22 mouse cellular contexts compared by ENCODE assay signal in genomic region chr2:115947714-115948226, GRCm38 (mm10).
DNase-seq lines count a peak whose midpoint lies in the region; ATAC-seq lines count a peak whose summit lies in the region.
"Had no signal": no experiment of that assay in that cellular context is flagged by ENCODE, and none has a peak within 500 bp of the region (broad histone marks: within the 10 kb centered on the region; RNA-seq: fewer than 3 reads in every experiment).

No protein-coding gene starts in this region.

- DNase-seq in heart, adult 8-10 months (ENCODE audit: low spot score), result no peak
- DNase-seq in NIH3T3 (ENCODE audit: low read depth), result peak; percentile 14
- DNase-seq in embryonic facial prominence, embryonic 14.5 days (ENCODE audit: low spot score), result peak; percentile 51
- DNase-seq in cerebellum, adult 11 months, result no peak
- no peak for DNase-seq in gastrocnemius, postnatal 4 days (ENCODE audit: low spot score in 2 of 2)
- DNase-seq: adrenal gland, postnatal 25 days; cerebellum, adult 18-20 months; gastrocnemius, postnatal 14 days; layer of hippocampus, adult 9-11 months; thymus, postnatal 14 days had no signal

- H3K9me3 ChIP-seq in heart, embryonic 12.5 days (replicated peaks), result no peaks in the 10 kb centered on the region
- no peaks in the 10 kb centered on the region for H3K9me3 ChIP-seq in hindbrain, embryonic 15.5 days
- H3K9me3 ChIP-seq in hindbrain, embryonic 16.5 days (ENCODE audit: control insufficient read depth, low read length), result no peaks in the 10 kb centered on the region
- H3K9me3 ChIP-seq in embryonic facial prominence, embryonic 14.5 days (ENCODE audit: control insufficient read depth, low read length), result no peaks in the 10 kb centered on the region
- H3K9me3 ChIP-seq: embryonic facial prominence, embryonic 12.5 days; limb, embryonic 15.5 days; liver, embryonic 15.5 days; midbrain, embryonic 12.5 days; neural tube, embryonic 15.5 days had no signal

- H3K9ac ChIP-seq in heart, embryonic 12.5 days, result no peak overlapping the region
- H3K9ac ChIP-seq in hindbrain, embryonic 15.5 days, result no peak overlapping the region
- no peak overlapping the region for H3K9ac ChIP-seq in hindbrain, embryonic 16.5 days (ENCODE audit: low read depth, low read length)
- H3K9ac ChIP-seq in embryonic facial prominence, embryonic 14.5 days (ENCODE audit: low read depth, low read length), result no peak overlapping the region
- H3K9ac ChIP-seq: embryonic facial prominence, embryonic 12.5 days; limb, embryonic 15.5 days; liver, embryonic 15.5 days; midbrain, embryonic 12.5 days; neural tube, embryonic 15.5 days had no signal

- 26% methylated on average over 7 of the region's 7 CpGs for WGBS in heart, embryonic 12.5 days
- WGBS in hindbrain, embryonic 15.5 days, result 45% methylated on average over 7 of the region's 7 CpGs
- 40% methylated on average over 7 of the region's 7 CpGs for WGBS in hindbrain, embryonic 16.5 days
- WGBS in embryonic facial prominence, embryonic 14.5 days, result 16% methylated on average over 7 of the region's 7 CpGs

- peak overlapping the region; percentile 21 for H3K27ac ChIP-seq in heart, embryonic 12.5 days (ENCODE audit: poor library complexity, severe bottlenecking)
- 0 out of 2 replicates have a peak overlapping the region, but pooled peaks have one; percentile 39 for H3K27ac ChIP-seq in hindbrain, embryonic 15.5 days (replicated peaks)
- no peak overlapping the region for H3K27ac ChIP-seq in hindbrain, embryonic 16.5 days (ENCODE audit: low read depth, low read length)
- no peak overlapping the region for H3K27ac ChIP-seq in embryonic facial prominence, embryonic 14.5 days (replicated peaks; ENCODE audit: low read depth, low read length)
- H3K27ac ChIP-seq: embryonic facial prominence, embryonic 12.5 days; limb, embryonic 15.5 days; liver, embryonic 15.5 days; midbrain, embryonic 12.5 days; neural tube, embryonic 15.5 days had no signal

- no peak overlapping the region for H3K4me3 ChIP-seq in heart, embryonic 12.5 days
- no peak overlapping the region for H3K4me3 ChIP-seq in hindbrain, embryonic 15.5 days
- H3K4me3 ChIP-seq in hindbrain, embryonic 16.5 days (ENCODE audit: low read length), result no peak overlapping the region
- H3K4me3 ChIP-seq in embryonic facial prominence, embryonic 14.5 days (ENCODE audit: low read depth, low read length), result no peak overlapping the region
- H3K4me3 ChIP-seq: embryonic facial prominence, embryonic 12.5 days; limb, embryonic 15.5 days; liver, embryonic 15.5 days; midbrain, embryonic 12.5 days; neural tube, embryonic 15.5 days had no signal

- no peak overlapping the region for H3K4me2 ChIP-seq in heart, embryonic 12.5 days
- H3K4me2 ChIP-seq in hindbrain, embryonic 15.5 days, result no peak overlapping the region
- H3K4me2 ChIP-seq in hindbrain, embryonic 16.5 days (ENCODE audit: low read length), result no peak overlapping the region
- H3K4me2 ChIP-seq in embryonic facial prominence, embryonic 14.5 days (ENCODE audit: low read depth, low read length), result no peak overlapping the region
- H3K4me2 ChIP-seq: embryonic facial prominence, embryonic 12.5 days; heart, embryonic 11.5 days; limb, embryonic 15.5 days; liver, embryonic 15.5 days; midbrain, embryonic 12.5 days; neural tube, embryonic 15.5 days had no signal

- peaks cover 39% of the 10 kb centered on the region for H3K36me3 ChIP-seq in heart, embryonic 12.5 days
- no peaks in the 10 kb centered on the region for H3K36me3 ChIP-seq in hindbrain, embryonic 15.5 days
- H3K36me3 ChIP-seq in hindbrain, embryonic 16.5 days (ENCODE audit: control insufficient read depth, insufficient read depth, low read length), result no peaks in the 10 kb centered on the region
- no peaks in the 10 kb centered on the region for H3K36me3 ChIP-seq in embryonic facial prominence, embryonic 14.5 days (ENCODE audit: control insufficient read depth, insufficient read depth, low read length)
- H3K36me3 ChIP-seq: embryonic facial prominence, embryonic 12.5 days; limb, embryonic 15.5 days; liver, embryonic 15.5 days; neural tube, embryonic 15.5 days had no signal

- peaks cover 36% of the 10 kb centered on the region for H3K4me1 ChIP-seq in heart, embryonic 12.5 days (replicated peaks)
- no peaks in the 10 kb centered on the region for H3K4me1 ChIP-seq in hindbrain, embryonic 15.5 days (replicated peaks)
- H3K4me1 ChIP-seq in hindbrain, embryonic 16.5 days (ENCODE audit: control insufficient read depth, insufficient read depth, low read depth, low read length), result no peaks in the 10 kb centered on the region
- peaks cover 6% of the 10 kb centered on the region; the same call in 1 of the 2 replicates for H3K4me1 ChIP-seq in embryonic facial prominence, embryonic 14.5 days (ENCODE audit: control insufficient read depth, insufficient read depth, low read length)
- H3K4me1 ChIP-seq: limb, embryonic 15.5 days; liver, embryonic 15.5 days; midbrain, embryonic 12.5 days had no signal

- ATAC-seq in heart, embryonic 12.5 days (ENCODE audit: insufficient number of reproducible peaks, low FRiP score), result no peak
- ATAC-seq in hindbrain, embryonic 15.5 days (ENCODE audit: low FRiP score, low read depth), result no peak
- ATAC-seq in hindbrain, embryonic 16.5 days, result no peak
- peak; percentile 66; the same call in 1 of the 2 replicates for ATAC-seq in embryonic facial prominence, embryonic 14.5 days (ENCODE audit: low read depth)
- ATAC-seq: intestine, embryonic 16.5 days; lung, postnatal 0 days; Patski had no signal

- no peaks in the 10 kb centered on the region for H3K27me3 ChIP-seq in heart, embryonic 12.5 days (replicated peaks)
- no peaks in the 10 kb centered on the region for H3K27me3 ChIP-seq in hindbrain, embryonic 15.5 days
- H3K27me3 ChIP-seq in hindbrain, embryonic 16.5 days (replicated peaks; ENCODE audit: control insufficient read depth, insufficient read depth, low read length), result no peaks in the 10 kb centered on the region
- no peaks in the 10 kb centered on the region for H3K27me3 ChIP-seq in embryonic facial prominence, embryonic 14.5 days (replicated peaks; ENCODE audit: control insufficient read depth, insufficient read depth, low read length)
- H3K27me3 ChIP-seq: embryonic facial prominence, embryonic 12.5 days; limb, embryonic 15.5 days; liver, embryonic 15.5 days; midbrain, embryonic 12.5 days; neural tube, embryonic 15.5 days; Patski had no signal

Comparison
In these comparisons a context has a peak if more than half of its experiments do, and no peak if none do; other contexts are left out.
1. H3K27ac ChIP-seq: peak in heart, embryonic 12.5 days (single experiment) and hindbrain, embryonic 15.5 days (single experiment); none in hindbrain, embryonic 16.5 days (single experiment) and embryonic facial prominence, embryonic 14.5 days (single experiment).
2. DNase-seq: peak in NIH3T3 (single experiment) and embryonic facial prominence, embryonic 14.5 days (single experiment); none in heart, adult 8-10 months (single experiment), cerebellum, adult 11 months (single experiment) and gastrocnemius, postnatal 4 days (0 of 2).